Mouse (Mus musculus): ENCODE measurements around the gene Nav2. TPM values are rescaled to one million over a fixed set of nuclear protein-coding genes. Genes with fewer than 3 reads are reported as not detected.

The Nav2 gene
- polyA plus RNA-seq, 1 experiment from 2014 or later: 5.8 TPM

DNA sequence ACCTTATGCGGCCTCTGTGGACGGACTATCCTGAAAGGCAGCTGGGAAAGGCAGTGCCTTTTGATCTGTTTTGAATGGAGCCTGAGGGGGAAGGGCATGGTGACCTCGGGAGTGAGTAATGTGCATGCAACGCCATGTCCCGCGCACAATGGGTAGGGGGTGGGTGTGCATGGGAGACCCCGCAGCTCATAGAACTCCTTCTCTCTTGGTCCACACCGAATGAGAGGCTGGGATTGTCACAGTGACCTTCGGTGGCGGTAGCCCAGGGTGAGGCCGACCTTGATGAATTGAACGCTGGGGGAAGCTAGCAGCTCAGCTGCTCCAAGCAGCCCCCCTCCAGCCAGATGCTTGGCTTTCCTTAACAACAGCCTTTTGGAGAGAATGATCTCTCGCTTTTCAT, 86.7 kb downstream of the Nav2 start:
- WGBS: 40% methylated on average over 13 of the region's 13 CpGs
- Histone ChIP-seq H3K9me3 (ENCODE audit: control insufficient read depth) (no peaks in the 10 kb centered on the region), H3K4me2 (replicated peaks; ENCODE audit: low read depth) (no peak overlapping the region), H3K36me3 (ENCODE audit: control insufficient read depth, insufficient read depth) (no peaks in the 10 kb centered on the region), H3K9ac (ENCODE audit: low read depth, low read length) (no peak overlapping the region), H3K27me3 (replicated peaks; ENCODE audit: control insufficient read depth, insufficient read depth, low read length) (no peaks in the 10 kb centered on the region), H3K4me3 (ENCODE audit: low read depth, low read length) (no peak overlapping the region), H3K27ac (ENCODE audit: low read depth, low read length) (no peak overlapping the region), H3K4me1 (replicated peaks; ENCODE audit: control insufficient read depth, insufficient read depth, low read length) (no peaks in the 10 kb centered on the region)
- no peak for ATAC-seq
- TF ChIP-seq CTCF (IDR thresholded peaks at IDR 0.05; ENCODE audit: low read depth): no peak

DNA sequence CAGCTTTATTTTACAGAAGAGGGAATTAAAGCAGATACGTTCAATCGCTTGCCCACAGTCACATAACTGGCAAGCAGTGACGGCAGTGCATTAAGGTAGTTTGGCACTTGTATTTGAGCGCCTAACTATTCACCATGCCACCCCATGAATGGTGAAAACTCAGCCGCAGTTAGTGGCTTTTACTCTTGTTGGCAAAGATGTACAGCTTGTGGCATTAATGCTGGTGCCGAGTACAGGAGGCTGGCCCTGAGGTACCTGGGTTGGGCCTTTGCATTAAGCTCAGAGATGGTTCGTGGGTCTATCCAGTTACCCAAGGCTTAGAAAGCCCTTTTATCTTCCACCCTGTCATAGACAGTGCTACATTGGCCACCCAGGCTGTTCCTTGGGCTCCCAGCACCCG, 87.2 kb downstream of the Nav2 start:
- 81% methylated on average over 8 of the region's 8 CpGs for WGBS
- H3K36me3 ChIP-seq (ENCODE audit: control insufficient read depth, insufficient read depth): no peaks in the 10 kb centered on the region
- H3K4me2 ChIP-seq (replicated peaks; ENCODE audit: low read depth): no peak overlapping the region
- no peaks in the 10 kb centered on the region for H3K9me3 ChIP-seq (ENCODE audit: control insufficient read depth)
- no peak overlapping the region for H3K4me3 ChIP-seq (ENCODE audit: low read depth, low read length)
- no peaks in the 10 kb centered on the region for H3K4me1 ChIP-seq (replicated peaks; ENCODE audit: control insufficient read depth, insufficient read depth, low read length)
- H3K9ac ChIP-seq (ENCODE audit: low read depth, low read length): no peak overlapping the region
- no peaks in the 10 kb centered on the region for H3K27me3 ChIP-seq (replicated peaks; ENCODE audit: control insufficient read depth, insufficient read depth, low read length)
- TF ChIP-seq CTCF (IDR thresholded peaks at IDR 0.05; ENCODE audit: low read depth): no peak
- ATAC-seq: no peak
- no peak overlapping the region for H3K27ac ChIP-seq (ENCODE audit: low read depth, low read length)

DNA sequence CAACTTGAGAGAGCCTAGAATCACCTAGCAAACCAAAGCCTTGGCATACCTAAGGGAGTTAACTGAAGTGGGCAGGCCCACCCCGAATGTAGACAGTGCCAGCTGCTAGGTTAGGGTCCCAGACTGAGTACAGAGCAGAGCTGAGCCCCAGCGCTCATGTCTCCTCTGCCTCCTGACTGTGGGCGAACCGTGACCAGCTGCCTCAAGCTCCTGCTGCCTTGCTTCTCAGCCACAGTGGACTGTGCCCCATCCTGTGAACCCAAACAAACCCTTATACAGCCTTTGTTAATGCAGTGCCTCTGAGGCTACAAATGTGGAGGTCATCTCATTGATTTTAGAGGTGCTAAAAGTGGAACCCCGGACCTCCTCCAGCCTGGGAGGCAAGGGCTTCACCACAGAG, 88.3 kb downstream of the Nav2 start:
- Histone ChIP-seq H3K9me3 (ENCODE audit: control insufficient read depth) (no peaks in the 10 kb centered on the region), H3K9ac (ENCODE audit: low read depth, low read length) (no peak overlapping the region), H3K36me3 (ENCODE audit: control insufficient read depth, insufficient read depth) (no peaks in the 10 kb centered on the region), H3K27ac (ENCODE audit: low read depth, low read length) (no peak overlapping the region), H3K4me2 (replicated peaks; ENCODE audit: low read depth) (no peak overlapping the region), H3K4me1 (replicated peaks; ENCODE audit: control insufficient read depth, insufficient read depth, low read length) (no peaks in the 10 kb centered on the region), H3K4me3 (ENCODE audit: low read depth, low read length) (no peak overlapping the region), H3K27me3 (replicated peaks; ENCODE audit: control insufficient read depth, insufficient read depth, low read length) (no peaks in the 10 kb centered on the region)
- 67% methylated on average over 5 of the region's 5 CpGs for WGBS
- ATAC-seq: no peak
- no peak for TF ChIP-seq CTCF (IDR thresholded peaks at IDR 0.05; ENCODE audit: low read depth)

DNA sequence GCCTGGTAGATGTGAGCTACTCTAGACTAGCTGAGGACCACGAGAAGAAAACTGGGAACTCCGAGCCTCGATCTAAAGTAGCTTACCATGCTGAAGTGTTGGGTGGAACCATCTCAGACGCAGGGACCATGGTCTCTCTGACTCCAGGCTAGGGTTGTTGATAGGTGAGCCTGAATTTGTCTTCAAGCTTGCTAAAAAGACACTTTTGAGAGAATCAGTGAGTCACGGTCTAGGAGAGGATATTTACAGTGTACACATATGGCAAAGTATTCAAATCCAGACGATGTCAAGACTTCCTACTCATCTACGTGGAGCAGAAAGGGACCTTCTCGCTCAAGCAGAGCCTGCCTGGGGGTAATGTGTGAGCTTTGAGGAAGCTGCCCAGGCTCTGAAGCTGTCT, 89.6 kb downstream of the Nav2 start:
- Histone ChIP-seq H3K27ac (ENCODE audit: low read depth, low read length) (no peak overlapping the region), H3K4me2 (replicated peaks; ENCODE audit: low read depth) (no peak overlapping the region), H3K9ac (ENCODE audit: low read depth, low read length) (no peak overlapping the region), H3K4me1 (replicated peaks; ENCODE audit: control insufficient read depth, insufficient read depth, low read length) (no peaks in the 10 kb centered on the region), H3K4me3 (ENCODE audit: low read depth, low read length) (no peak overlapping the region), H3K27me3 (replicated peaks; ENCODE audit: control insufficient read depth, insufficient read depth, low read length) (no peaks in the 10 kb centered on the region), H3K9me3 (ENCODE audit: control insufficient read depth) (no peaks in the 10 kb centered on the region), H3K36me3 (ENCODE audit: control insufficient read depth, insufficient read depth) (no peaks in the 10 kb centered on the region)
- WGBS: 83% methylated on average over 8 of the region's 8 CpGs
- ATAC-seq: no peak
- no peak for TF ChIP-seq CTCF (IDR thresholded peaks at IDR 0.05; ENCODE audit: low read depth)

DNA sequence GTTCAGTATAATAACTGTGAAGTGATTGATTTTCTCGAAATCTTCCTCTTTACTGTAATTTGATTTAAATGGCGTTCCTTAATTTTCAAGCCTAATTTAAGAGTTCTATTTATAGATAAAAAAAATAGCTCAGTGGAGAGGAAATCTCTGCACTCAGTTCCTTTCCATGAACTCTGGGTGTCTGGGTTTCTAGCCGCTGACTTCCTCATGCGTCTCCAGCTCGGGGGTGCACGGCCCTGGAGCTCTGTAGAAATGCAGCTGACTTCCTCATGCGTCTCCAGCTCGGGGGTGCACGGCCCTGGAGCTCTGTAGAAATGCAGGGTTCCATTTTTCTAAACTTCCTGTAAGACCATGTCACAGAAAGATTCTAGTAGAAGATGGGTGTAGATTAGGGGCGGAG, 90.1 kb downstream of the Nav2 start:
- WGBS: 60% methylated on average over 10 of the region's 10 CpGs
- Histone ChIP-seq H3K27me3 (replicated peaks; ENCODE audit: control insufficient read depth, insufficient read depth, low read length) (no peaks in the 10 kb centered on the region), H3K4me3 (ENCODE audit: low read depth, low read length) (no peak overlapping the region), H3K9me3 (ENCODE audit: control insufficient read depth) (no peaks in the 10 kb centered on the region), H3K27ac (ENCODE audit: low read depth, low read length) (no peak overlapping the region), H3K36me3 (ENCODE audit: control insufficient read depth, insufficient read depth) (no peaks in the 10 kb centered on the region), H3K9ac (ENCODE audit: low read depth, low read length) (no peak overlapping the region), H3K4me1 (replicated peaks; ENCODE audit: control insufficient read depth, insufficient read depth, low read length) (no peaks in the 10 kb centered on the region), H3K4me2 (replicated peaks; ENCODE audit: low read depth) (no peak overlapping the region)
- TF ChIP-seq CTCF (IDR thresholded peaks at IDR 0.05; ENCODE audit: low read depth): no peak
- ATAC-seq: no peak

DNA sequence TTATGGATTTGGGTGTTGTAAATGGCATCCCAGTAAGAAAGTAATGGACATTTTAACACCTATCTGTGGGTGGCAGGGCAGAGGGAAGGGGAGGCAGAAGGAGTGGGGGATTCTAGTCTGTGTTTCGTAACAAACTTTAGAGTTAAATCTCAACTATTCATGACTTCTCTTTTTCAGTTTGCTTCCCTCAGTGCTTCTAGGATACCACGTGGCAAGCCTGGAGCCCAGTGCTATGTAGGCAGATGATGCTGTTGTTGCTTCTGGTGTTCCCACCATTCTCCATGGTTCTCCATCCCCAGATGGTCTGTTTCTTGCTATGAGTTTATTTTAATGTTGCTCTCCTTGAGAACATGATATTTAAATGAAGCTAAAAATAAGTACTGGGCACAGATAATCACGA, 92.3 kb downstream of the Nav2 start:
- 71% methylated on average over 3 of the region's 3 CpGs for WGBS

DNA sequence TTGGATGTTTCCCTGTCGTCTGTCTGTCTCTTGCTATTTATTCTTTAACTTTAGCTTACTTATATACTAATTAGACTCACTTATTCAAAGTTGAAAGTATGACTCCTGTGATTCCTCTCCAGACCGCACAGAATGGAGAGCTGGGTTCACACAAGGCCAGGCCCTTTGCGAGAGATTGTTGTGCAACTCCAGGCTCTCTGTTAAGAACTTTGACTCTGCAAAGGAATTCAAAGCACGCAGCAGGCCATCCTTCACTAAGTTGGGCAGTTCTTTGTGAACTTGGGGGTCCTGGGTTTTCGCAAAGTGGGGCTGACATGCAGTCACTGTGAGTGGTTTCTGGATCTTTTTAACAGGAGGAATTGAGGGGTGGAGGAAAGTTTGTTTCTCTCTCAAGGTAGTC, 95.9 kb downstream of the Nav2 start:
- 55% methylated on average over 5 of the region's 5 CpGs for WGBS
- H3K27ac ChIP-seq (ENCODE audit: low read depth, low read length): no peak overlapping the region
- no peaks in the 10 kb centered on the region for H3K27me3 ChIP-seq (replicated peaks; ENCODE audit: control insufficient read depth, insufficient read depth, low read length)
- no peaks in the 10 kb centered on the region for H3K4me1 ChIP-seq (replicated peaks; ENCODE audit: control insufficient read depth, insufficient read depth, low read length)
- H3K4me3 ChIP-seq (ENCODE audit: low read depth, low read length): no peak overlapping the region
- no peak overlapping the region for H3K9ac ChIP-seq (ENCODE audit: low read depth, low read length)
- no peaks in the 10 kb centered on the region for H3K36me3 ChIP-seq (ENCODE audit: control insufficient read depth, insufficient read depth)
- TF ChIP-seq CTCF (IDR thresholded peaks at IDR 0.05; ENCODE audit: low read depth): no peak
- ATAC-seq: no peak
- no peak overlapping the region for H3K4me2 ChIP-seq (replicated peaks; ENCODE audit: low read depth)
- no peaks in the 10 kb centered on the region for H3K9me3 ChIP-seq (ENCODE audit: control insufficient read depth)

More for the DNA sequence above, 92.3 kb downstream of the Nav2 start:
- Histone ChIP-seq H3K4me3 (ENCODE audit: low read depth, low read length) (no peak overlapping the region), H3K9ac (ENCODE audit: low read depth, low read length) (no peak overlapping the region), H3K27me3 (replicated peaks; ENCODE audit: control insufficient read depth, insufficient read depth, low read length) (no peaks in the 10 kb centered on the region), H3K4me2 (replicated peaks; ENCODE audit: low read depth) (no peak overlapping the region), H3K36me3 (ENCODE audit: control insufficient read depth, insufficient read depth) (no peaks in the 10 kb centered on the region), H3K4me1 (replicated peaks; ENCODE audit: control insufficient read depth, insufficient read depth, low read length) (no peaks in the 10 kb centered on the region), H3K9me3 (ENCODE audit: control insufficient read depth) (no peaks in the 10 kb centered on the region), H3K27ac (ENCODE audit: low read depth, low read length) (no peak overlapping the region)
- no peak for TF ChIP-seq CTCF (IDR thresholded peaks at IDR 0.05; ENCODE audit: low read depth)
- no peak for ATAC-seq

Data from intestine, postnatal 0 days (tissue).